Mouse (Mus musculus): Measurements from ENCODE around the gene Gm10073.
A peak's percentile ranks its signal among the peaks of the same experiment; 100 is the strongest.
"Not testable (repeated sequence)": the region's sequence is repeated elsewhere in the genome, so short reads cannot be mapped to it uniquely, and the experiment has no call there.

The Gm10073 gene

DNA sequence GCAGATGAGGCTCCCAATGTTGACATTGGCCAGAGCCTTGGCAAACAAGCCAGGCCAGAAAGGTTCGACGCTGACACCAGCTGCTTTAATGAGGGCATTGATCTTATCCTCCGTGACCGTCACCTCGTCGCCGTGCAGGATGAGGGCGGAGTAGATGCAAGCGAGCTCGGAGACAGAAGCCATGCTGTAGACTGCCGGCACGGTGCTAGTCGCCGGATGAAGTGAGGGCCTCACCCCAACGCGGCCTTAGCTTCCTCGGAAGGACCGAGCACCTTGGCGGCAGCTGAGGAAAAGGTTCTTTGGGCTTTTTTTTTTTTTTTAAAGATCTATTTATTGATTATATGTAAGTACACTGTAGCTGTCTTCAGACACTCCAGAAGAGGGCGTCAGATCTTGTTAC, at the start of gene Gm10073:
TSS of gene Gm10073 (minus strand) at position 294 of the 400 bp plus-strand sequence.
- DNase-seq (ENCODE audit: inconsistent ontology term), result not testable (repeated sequence)

- no peak for DNase-seq (ENCODE audit: inconsistent ontology term)
Observed at GRCm38 (mm10) chr8:106623016-106623415, 49.8 kb upstream of the Gm10073 start.

GRCm38 (mm10) chr8:106620488-106620887, 47.2 kb upstream of the Gm10073 start:
- no peak for DNase-seq (ENCODE audit: inconsistent ontology term)

DNA sequence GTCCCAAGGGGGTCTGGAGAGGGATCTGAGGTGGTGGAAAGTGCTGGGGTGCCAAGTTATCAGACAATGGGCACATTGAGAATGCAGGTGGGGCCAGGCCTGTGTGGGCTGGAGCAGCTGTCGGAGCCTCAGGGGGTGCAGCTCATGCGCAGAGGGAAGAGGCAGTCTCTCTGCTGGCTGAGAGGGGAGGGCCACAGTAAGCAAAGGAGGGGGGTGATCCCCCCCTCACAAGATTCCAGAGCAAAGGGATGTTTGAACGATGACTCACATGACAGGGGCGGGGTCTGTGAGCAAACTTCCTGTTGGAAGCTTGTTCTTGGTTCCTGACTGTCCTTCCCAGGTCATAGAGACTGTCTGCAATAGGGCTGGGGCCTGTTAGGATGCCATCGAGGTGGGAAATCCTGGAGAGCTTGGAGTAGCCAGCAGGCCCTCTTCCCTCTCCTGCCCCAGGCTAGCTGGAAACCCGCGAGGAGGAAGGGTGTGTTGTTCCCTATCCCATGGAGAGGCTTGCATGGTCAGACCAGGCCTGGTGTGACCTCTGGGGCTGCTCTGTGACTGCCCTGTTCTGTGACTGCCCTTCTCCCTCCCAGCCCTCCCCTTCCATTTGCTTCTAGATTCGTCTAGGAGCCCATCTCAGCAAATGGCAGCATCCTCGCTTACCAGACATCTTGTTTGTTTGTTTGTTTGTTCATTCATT, 46.4 kb upstream of the Gm10073 start:
- DNase-seq (ENCODE audit: inconsistent ontology term), result peak; percentile 96

DNA sequence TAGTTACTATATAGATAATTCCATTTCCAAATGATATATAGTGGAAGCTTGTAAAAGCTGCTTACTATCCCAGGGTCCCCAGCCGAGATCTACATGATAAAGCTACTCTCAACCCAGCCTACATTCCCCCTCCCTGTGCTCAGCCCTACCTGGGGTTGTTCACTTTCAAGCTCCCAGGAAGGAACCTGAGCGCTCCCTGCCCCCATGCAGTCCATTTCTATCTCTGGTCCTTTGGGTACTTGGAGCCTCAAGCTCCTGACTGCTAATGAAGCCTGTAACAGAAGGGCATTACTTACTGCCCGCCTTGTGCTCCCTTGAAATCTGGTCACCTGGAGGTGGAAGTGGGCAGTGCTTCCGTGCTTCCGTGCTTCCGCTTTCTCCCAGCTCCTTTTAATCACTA, 45.1 kb upstream of the Gm10073 start:
- DNase-seq (ENCODE audit: inconsistent ontology term), result no peak

DNA sequence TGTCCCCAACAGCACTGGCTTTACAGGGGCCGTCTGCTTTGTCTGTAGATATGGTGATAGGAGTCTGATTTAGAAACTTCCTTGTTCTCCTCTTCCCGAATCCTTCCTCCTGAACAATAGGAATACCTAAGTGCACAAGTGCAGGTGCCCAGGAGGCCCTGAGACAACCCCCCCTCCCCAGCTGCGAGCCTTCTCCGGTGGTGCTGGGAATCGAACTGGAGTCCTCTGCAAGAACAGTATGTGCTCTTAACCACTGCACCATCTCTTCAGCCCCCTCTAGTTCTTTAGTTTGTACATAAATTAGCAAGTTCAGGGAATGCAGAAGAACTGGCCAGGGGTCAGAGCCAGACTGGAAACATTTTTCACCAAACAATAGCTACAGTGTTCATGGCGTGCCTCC, 44.6 kb upstream of the Gm10073 start:
- DNase-seq (ENCODE audit: inconsistent ontology term), result no peak

DNA sequence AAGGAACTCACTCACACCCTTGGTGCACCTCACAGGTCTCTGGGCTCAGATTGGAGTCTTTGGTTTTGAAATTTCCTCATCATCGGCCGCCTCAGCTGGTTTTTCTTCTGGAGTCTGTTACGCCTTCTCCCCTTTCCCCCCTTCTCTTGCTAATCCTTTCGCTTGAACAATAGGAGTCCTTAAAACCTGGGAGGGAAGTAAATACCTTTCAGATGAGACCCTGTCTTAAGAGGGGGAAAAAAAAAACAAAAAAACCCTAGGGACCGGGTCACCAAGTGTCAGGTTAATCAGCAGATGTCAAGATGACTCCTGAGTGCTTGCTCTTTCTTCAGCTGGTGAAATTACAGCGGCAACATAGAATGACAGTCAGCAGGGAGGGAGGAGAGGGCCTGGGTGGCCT, 43.9 kb upstream of the Gm10073 start:
- no peak for DNase-seq (ENCODE audit: inconsistent ontology term)

DNA sequence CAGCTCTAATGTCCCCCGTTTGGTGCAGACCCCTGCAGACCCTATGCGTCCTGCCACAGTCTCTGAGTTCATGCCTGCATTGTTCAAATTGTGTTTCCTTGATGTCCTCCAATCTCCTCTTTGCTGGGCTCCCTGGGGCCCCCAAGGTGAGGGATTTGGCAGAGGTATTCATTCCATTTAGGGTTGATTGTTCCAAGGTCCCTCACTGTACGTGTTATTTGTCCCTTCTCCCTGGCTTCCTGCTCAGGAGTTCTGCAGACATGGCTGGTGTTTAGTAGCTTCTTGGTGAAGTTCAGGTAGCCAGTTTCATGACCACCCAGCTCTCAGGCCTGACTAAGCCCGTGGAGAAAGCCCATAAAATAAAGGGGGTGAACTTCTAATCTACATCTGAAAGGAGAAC, 43.4 kb upstream of the Gm10073 start:
- DNase-seq (ENCODE audit: inconsistent ontology term), result no peak

- DNase-seq (ENCODE audit: inconsistent ontology term), result no peak
Observed at GRCm38 (mm10) chr8:106615661-106616299, 42.5 kb upstream of the Gm10073 start.

- DNase-seq (ENCODE audit: inconsistent ontology term), result no peak
Observed at GRCm38 (mm10) chr8:106614704-106615103, 41.4 kb upstream of the Gm10073 start.

DNA sequence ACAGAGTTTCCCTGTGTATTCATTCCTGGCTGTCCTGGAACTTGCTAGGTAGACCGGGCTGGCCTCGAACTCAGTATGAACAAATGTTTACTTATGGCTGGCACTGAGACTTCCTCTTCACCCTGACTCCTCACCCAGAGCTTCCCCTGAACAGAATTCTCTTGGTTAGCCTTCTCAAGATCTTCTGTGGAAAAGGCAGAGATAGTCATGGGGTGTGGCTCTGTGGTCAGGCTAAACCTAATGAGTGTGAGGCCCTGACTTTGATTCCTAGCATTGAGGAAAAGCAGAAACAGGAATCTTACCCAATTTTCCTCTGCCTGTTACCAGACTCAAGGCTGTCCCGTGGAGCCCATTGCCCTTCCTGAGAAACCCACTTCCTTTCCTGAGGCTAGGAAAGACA, 38.8 kb upstream of the Gm10073 start:
- no peak for DNase-seq (ENCODE audit: inconsistent ontology term)

DNA sequence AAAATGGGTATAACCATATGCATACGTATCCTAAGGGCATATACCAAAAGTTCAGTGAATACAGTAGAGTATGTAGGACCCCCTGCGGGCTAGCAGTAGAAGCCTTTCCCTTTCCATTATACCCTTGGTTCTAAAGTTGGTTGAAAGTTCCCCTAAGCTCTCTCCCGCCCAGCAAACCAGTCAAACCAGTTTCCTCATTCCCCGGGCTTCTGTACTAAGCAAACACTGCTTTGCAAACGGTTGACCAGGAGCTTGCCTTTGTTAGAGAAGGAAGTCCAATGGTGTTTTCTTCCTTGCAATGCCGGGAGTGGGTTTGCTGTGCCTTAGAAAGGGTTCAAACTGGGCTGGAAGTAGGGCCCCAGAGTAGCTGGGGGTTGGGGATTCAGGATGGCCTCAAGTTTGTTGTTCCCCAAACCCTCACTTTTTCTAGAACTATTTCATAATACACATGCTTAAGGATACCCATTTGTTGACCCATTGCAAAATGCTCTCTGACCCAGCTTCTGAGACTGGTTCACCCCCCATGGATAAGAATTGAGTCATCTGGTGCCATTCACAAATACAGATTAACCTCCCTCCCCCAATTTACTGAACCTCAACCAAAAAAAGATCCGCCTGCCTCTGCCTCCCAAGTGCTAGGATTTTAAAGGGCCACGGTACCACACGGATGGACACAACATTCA, 37.8 kb upstream of the Gm10073 start:
- DNase-seq (ENCODE audit: inconsistent ontology term), result no peak

- no peak for DNase-seq (ENCODE audit: inconsistent ontology term)
Observed at GRCm38 (mm10) chr8:106609076-106609903, 36.0 kb upstream of the Gm10073 start.

DNA sequence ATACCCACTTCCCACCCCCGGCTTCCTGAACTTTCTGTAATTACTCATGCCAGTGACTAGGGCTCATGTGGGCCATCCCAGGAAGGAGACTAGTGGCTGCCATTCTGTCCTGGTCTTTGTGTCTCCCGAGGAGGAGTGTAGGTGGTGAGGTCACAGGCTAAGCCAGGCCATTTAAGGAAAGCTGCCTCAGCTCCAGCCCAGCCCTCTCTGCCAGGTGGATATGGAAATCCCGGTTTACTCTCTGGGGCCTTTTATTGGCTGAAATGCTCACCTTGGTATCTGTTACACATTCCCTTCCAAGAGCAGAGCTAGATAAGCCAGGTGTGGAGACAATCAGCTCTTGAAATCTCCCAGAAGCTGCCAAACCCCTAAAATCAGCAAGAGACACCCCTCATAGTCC, 35.2 kb upstream of the Gm10073 start:
- DNase-seq (ENCODE audit: inconsistent ontology term), result no peak

DNA sequence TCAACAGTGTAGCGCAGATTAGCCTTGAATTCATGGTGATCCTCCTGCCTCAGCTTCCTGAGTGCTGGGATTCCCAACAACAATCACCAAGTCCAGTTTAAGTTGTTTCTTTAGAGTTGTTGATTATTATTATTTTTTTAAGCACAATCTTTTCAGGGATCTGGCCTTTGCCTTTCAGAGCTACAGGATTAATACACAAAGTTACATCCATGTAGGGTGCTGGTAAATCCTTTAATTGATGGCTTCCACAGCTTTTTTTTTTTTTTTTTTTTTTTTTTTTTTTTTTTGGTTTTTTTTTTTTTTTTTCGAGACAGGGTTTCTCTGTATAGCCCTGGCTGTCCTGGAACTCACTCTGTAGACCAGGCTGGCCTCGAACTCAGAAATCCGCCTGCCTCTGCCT, 34.5 kb upstream of the Gm10073 start:
- DNase-seq (ENCODE audit: inconsistent ontology term), result not testable (repeated sequence)

GRCm38 (mm10) chr8:106606601-106607145, 33.4 kb upstream of the Gm10073 start:
- no peak for DNase-seq (ENCODE audit: inconsistent ontology term)

DNA sequence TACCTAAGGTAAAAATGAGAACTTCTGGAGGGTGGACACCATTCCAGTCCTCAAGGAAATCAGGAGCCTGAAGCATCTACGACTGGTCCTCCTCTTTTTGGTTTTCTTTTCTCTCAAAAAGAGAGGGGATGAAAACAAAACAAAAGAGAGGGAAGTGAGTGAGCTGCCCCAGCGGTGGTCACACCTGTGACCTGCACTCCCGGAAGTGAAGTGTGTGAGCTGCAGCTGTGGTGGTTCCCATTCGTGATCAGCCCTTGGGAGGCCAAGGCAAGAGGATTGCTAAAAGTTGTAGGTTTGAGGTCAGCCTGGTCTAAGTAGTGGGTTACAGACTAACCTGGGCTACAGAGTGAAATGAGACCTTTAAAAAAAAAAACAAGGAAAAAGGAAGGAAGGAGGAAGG, 32.9 kb upstream of the Gm10073 start:
- DNase-seq (ENCODE audit: inconsistent ontology term), result no peak

GRCm38 (mm10) chr8:106605657-106606056, 32.4 kb upstream of the Gm10073 start:
- no peak for DNase-seq (ENCODE audit: inconsistent ontology term)

GRCm38 (mm10) chr8:106603933-106604332, 30.7 kb upstream of the Gm10073 start:
- no peak for DNase-seq (ENCODE audit: inconsistent ontology term)

DNA sequence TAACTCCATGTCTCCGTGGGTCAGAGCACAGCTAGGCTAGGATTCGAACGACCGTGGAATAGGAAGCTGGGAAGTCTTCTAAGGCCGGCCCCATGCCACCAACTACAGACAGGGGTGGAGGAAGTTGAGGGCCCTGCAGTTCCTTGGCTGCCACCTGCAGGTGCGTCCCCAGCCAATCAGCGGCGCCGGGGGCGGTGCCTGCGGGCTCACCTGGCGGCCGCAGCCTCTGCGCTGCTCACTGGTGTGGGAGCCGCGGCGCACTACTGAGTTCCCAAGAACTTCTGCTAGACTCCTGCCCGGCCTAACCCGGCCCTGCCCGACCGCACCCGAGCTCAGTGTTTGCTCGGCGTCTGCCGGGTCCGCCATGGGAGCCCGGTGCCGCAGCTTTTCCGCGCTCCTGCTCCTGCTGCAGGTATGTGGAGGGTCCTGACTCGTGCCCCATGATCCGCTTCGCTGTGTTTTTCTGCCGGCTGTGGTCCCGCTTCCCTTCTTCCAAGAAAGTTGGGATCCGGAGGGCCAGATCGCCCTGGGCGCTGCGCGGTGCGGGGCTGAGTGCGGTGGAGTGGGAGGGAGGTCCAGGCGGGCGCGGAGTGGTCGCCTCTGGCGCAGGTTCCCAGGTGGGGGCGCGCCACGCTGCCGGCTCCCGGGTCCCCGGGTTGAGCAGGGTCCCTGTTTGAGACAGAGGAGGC, 30.0 kb upstream of the Gm10073 start, which contains the start of gene Cdh1:
TSS of gene Cdh1 (plus strand) at position 221 of the 689 bp plus-strand sequence.
- DNase-seq (ENCODE audit: inconsistent ontology term), result peak; percentile 23
